Mouse (Mus musculus): ENCODE results near the gene Rsph3a. TPM values are rescaled to one million over a fixed set of nuclear protein-coding genes. Genes with fewer than 3 reads are reported as not detected.

Rsph3a gene
- polyA plus RNA-seq, 1 experiment from 2014 or later = 55.9 TPM

GRCm38 (mm10) chr17:7915791-7916190 is 29.6 kb upstream of the Rsph3a start:
- WGBS = 79% methylated on average over 9 of the region's 9 CpGs
- Histone ChIP-seq H3K4me1 (no peaks in the 10 kb centered on the region), H3K4me3 (no peak overlapping the region), H3K36me3 (no peaks in the 10 kb centered on the region), H3K4me2 (replicated peaks) (no peak overlapping the region), H3K9me3 (peaks cover 5% of the 10 kb centered on the region; the same call in 1 of the 2 replicates), H3K27ac (no peak overlapping the region), H3K27me3 (peaks cover 5% of the 10 kb centered on the region; the same call in 1 of the 2 replicates), H3K9ac (no peak overlapping the region)
- no peak for ATAC-seq (ENCODE audit: low FRiP score, low read depth)

DNA sequence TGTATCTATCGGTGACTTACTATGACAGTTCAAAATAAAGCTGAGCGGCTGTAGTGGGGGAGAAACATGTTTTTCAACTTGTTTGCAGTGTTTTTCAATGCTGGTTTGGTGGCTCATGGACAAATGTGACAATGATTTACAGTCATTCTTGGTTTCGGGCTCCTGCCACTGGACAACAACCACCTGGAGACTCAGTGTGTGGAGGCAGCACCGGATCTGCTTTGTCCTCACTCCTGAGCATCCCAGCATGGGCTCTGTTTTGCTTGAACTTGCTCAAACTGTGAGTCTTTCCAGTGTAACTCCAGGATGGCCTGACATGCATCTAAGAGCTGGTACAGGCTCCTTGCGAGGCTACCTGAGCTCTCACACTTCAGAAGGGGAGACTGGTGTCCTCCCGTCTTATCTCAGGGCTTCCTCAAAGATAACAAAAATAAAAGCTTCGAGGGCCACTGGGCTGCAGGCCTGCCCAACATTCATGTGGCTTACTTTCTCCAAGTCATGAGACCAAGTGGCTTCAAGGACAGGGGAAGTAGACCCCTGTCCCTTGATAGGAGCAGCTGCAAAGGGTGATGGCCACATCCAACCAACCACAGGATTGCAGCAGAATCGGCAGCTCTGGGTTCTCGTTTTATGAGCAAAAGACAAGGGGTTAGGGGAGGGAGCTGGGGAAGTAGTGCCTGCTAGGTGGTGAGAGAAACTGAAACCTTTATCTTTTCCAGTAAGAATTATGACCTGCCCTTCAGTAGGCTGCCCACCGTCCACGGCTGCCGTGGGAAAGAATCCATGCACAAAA is 28.4 kb upstream of the Rsph3a start:
- no peaks in the 10 kb centered on the region for H3K36me3 ChIP-seq
- WGBS = 66% methylated on average over 12 of the region's 12 CpGs

GRCm38 (mm10) chr17:7918355-7918754 is 27.1 kb upstream of the Rsph3a start:
- 69% methylated on average over 2 of the region's 2 CpGs for WGBS
- H3K27ac ChIP-seq = no peak overlapping the region
- ATAC-seq (ENCODE audit: low FRiP score, low read depth) = no peak
- H3K4me2 ChIP-seq (replicated peaks) = no peak overlapping the region
- H3K4me3 ChIP-seq = no peak overlapping the region
- H3K9ac ChIP-seq = no peak overlapping the region
- no peaks in the 10 kb centered on the region for H3K9me3 ChIP-seq
- no peaks in the 10 kb centered on the region for H3K36me3 ChIP-seq
- H3K4me1 ChIP-seq = no peaks in the 10 kb centered on the region
- H3K27me3 ChIP-seq = no peaks in the 10 kb centered on the region

More for the DNA sequence above, 28.4 kb upstream of the Rsph3a start:
- Histone ChIP-seq H3K4me1 (no peaks in the 10 kb centered on the region), H3K4me2 (replicated peaks) (no peak overlapping the region), H3K9me3 (no peaks in the 10 kb centered on the region), H3K27ac (no peak overlapping the region), H3K9ac (no peak overlapping the region), H3K27me3 (no peaks in the 10 kb centered on the region), H3K4me3 (no peak overlapping the region)
- ATAC-seq (ENCODE audit: low FRiP score, low read depth) = no peak

DNA sequence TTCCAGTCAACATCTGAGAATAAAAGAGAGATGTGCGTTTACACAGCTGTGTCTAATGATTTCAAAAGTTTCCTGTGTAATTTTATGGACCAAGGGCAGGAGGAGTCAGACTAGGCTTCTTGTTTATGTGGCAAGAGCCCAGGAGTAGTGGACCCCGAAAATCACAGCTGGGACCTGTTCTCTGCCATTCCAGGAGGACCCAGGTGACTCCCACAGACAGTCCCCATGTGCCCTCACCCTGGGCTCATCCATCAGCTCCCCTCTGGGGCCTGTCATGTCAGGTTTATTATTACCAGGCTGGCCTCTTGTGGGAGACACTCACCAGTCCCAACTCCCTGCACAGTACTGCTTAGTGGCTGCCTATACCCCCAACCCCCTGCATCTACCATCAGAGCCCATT is 26.2 kb upstream of the Rsph3a start:
- H3K27ac ChIP-seq = no peak overlapping the region
- no peaks in the 10 kb centered on the region for H3K27me3 ChIP-seq
- no peak for ATAC-seq (ENCODE audit: low FRiP score, low read depth)
- no peak overlapping the region for H3K4me2 ChIP-seq (replicated peaks)
- 56% methylated on average over 2 of the region's 2 CpGs for WGBS
- H3K9ac ChIP-seq = no peak overlapping the region
- H3K4me3 ChIP-seq = no peak overlapping the region
- no peaks in the 10 kb centered on the region for H3K4me1 ChIP-seq
- H3K9me3 ChIP-seq = no peaks in the 10 kb centered on the region
- H3K36me3 ChIP-seq = no peaks in the 10 kb centered on the region

DNA sequence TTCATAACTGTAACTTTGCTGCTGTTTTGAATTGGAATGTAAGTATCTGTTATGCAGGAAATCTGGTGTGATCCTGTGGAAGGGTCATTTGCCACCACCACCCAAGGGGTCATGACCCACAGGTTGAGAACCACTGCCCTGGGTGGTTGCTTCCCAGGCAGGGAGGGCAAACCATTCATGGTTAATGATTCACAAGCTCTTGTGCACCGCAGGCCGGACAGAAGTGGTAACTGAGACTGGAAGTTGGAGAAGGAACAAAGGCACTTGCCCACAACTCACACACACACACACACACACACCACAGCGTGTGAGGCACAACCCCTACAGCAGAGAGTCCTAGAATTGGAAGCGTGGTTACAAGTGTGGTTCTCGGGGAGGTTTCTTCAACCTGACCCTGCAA is 22.9 kb upstream of the Rsph3a start:
- no peaks in the 10 kb centered on the region for H3K9me3 ChIP-seq
- no peak for ATAC-seq (ENCODE audit: low FRiP score, low read depth)
- WGBS = 84% methylated on average over 5 of the region's 5 CpGs

DNA sequence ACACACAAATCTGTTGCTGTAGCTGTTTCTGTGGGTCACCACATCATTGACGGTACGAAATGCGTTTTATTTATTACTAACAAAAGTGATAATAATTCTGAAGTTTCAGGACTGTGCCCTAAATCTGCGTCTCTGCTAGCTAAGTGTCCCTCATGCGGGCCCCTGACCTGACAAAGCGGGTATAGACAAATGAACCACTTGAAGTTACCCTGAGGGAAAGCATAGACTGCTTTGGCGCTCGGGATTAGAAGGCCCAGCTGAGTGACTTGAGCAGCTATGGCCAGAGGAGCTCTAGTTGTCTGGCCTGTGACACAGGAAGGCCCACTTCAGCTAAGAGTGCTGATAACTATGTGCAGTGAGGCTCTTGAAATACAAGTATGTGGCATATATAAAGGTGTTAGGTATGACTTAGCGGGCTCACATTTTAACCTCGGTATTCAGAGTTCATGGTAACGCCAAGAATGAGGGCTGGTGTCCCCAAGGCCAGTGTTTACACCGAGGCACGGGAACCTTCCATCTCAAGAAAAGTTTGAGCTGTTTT is 21.2 kb upstream of the Rsph3a start:
- no peaks in the 10 kb centered on the region for H3K9me3 ChIP-seq
- H3K36me3 ChIP-seq = no peaks in the 10 kb centered on the region
- H3K9ac ChIP-seq = no peak overlapping the region
- H3K4me2 ChIP-seq (replicated peaks) = no peak overlapping the region
- H3K27ac ChIP-seq = no peak overlapping the region
- WGBS = 89% methylated on average over 13 of the region's 13 CpGs
- H3K27me3 ChIP-seq = no peaks in the 10 kb centered on the region
- H3K4me3 ChIP-seq = no peak overlapping the region
- no peaks in the 10 kb centered on the region for H3K4me1 ChIP-seq
- ATAC-seq (ENCODE audit: low FRiP score, low read depth) = no peak

More for the DNA sequence above, 22.9 kb upstream of the Rsph3a start:
- no peak overlapping the region for H3K4me3 ChIP-seq
- H3K27ac ChIP-seq = no peak overlapping the region
- no peak overlapping the region for H3K9ac ChIP-seq
- H3K27me3 ChIP-seq = no peaks in the 10 kb centered on the region
- no peaks in the 10 kb centered on the region for H3K36me3 ChIP-seq
- no peaks in the 10 kb centered on the region for H3K4me1 ChIP-seq
- H3K4me2 ChIP-seq (replicated peaks) = no peak overlapping the region

GRCm38 (mm10) chr17:7925413-7926160 is 19.8 kb upstream of the Rsph3a start, which contains the start of gene Tagap:
Tagap (plus strand) TSS chr17:7926000.
- no peak within 1 kb of the TSS for H3K9ac ChIP-seq
- H3K36me3 ChIP-seq = no peaks in the 10 kb centered on the region
- H3K9me3 ChIP-seq = no peaks in the 10 kb centered on the region
- no peak within 1 kb of the TSS for H3K4me3 ChIP-seq
- ATAC-seq (ENCODE audit: low FRiP score, low read depth) = no peak
- no peaks in the 10 kb centered on the region for H3K27me3 ChIP-seq
- H3K4me1 ChIP-seq = no peaks in the 10 kb centered on the region
- 69% methylated on average over 13 of the region's 13 CpGs for WGBS
- no peak within 1 kb of the TSS for H3K4me2 ChIP-seq (replicated peaks)
- no peak within 1 kb of the TSS for H3K27ac ChIP-seq

DNA sequence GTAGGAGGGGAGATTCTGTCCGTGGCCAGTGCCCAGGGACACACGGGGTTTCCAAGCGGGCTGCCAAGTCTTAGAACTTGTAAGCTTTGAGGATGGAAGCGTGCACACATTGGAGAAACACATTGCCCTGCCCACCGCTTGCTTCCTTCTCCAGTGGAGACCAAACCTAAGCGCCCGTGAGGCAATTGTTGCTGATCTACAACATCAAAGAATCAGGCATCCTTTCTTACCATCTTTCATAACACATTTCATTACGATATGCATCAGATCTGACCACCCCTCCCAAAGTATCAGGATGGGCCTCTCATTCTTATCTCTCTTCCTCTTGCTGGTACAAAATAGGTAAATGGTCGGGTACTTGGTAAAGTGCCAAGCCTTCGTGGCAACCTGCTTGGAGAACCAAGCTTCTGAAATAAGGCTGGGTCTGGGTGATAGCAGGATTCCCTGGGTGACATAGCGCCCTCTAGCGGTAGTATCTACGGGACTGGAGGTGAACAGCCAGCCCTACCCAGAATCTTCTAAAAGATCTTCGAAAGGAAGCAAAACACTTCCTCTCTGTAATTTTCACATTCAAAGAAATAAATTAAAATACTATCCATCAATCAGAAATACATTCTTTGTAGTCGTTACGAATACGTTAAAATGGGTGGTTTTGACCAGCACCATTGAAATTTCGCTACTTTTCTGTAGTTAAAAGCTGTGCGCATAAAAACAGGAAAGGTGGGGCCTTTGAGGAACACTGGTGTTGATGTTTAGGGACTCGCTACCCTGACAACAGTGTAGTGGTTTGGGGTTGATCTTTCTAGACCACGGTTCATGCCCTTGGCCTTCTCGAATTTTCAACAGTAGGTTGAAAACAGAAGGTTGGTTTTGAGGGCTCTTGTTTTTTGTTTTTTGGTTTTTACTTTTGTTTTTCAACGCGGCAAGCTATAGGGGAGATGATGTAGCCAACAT is 17.6 kb upstream of the Rsph3a start:
- H3K36me3 ChIP-seq = no peaks in the 10 kb centered on the region

DNA sequence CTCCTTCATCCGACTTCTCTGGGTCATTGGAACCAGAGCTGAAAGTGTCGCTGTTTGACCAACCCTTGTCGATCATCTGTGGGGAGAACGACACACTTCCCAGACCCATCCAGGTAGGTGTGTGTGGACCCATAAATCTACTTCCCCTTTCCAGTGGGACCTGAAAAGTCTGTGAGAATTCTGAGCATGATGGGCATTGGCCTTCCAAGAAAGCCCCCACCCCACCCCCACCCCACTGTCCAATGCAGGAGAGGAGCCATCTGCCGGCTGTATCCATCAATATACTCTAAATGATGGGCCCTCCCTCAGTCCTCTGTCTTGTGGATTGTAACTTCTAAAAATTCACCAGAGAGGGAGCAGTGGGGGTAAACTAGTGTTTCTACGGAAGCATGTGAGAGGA is 16.8 kb upstream of the Rsph3a start:
- no peak for ATAC-seq (ENCODE audit: low FRiP score, low read depth)
- Histone ChIP-seq H3K36me3 (no peaks in the 10 kb centered on the region), H3K27ac (no peak overlapping the region), H3K4me3 (no peak overlapping the region), H3K4me2 (replicated peaks) (no peak overlapping the region), H3K27me3 (no peaks in the 10 kb centered on the region), H3K4me1 (peaks cover 6% of the 10 kb centered on the region), H3K9ac (no peak overlapping the region), H3K9me3 (no peaks in the 10 kb centered on the region)
- 81% methylated on average over 6 of the region's 6 CpGs for WGBS

More for the DNA sequence above, 17.6 kb upstream of the Rsph3a start:
- Histone ChIP-seq H3K9me3 (no peaks in the 10 kb centered on the region), H3K4me3 (no peak overlapping the region), H3K27ac (no peak overlapping the region), H3K27me3 (no peaks in the 10 kb centered on the region), H3K4me1 (peaks cover 6% of the 10 kb centered on the region), H3K9ac (no peak overlapping the region), H3K4me2 (replicated peaks) (no peak overlapping the region)
- WGBS = 72% methylated on average over 24 of the region's 24 CpGs
- no peak for ATAC-seq (ENCODE audit: low FRiP score, low read depth)

GRCm38 (mm10) chr17:7929279-7929678 is 16.1 kb upstream of the Rsph3a start:
- Histone ChIP-seq H3K9me3 (no peaks in the 10 kb centered on the region), H3K27me3 (no peaks in the 10 kb centered on the region), H3K4me2 (replicated peaks) (no peak overlapping the region), H3K4me1 (peaks cover 6% of the 10 kb centered on the region), H3K4me3 (no peak overlapping the region), H3K9ac (no peak overlapping the region), H3K36me3 (no peaks in the 10 kb centered on the region), H3K27ac (no peak overlapping the region)
- no peak for ATAC-seq (ENCODE audit: low FRiP score, low read depth)
- 34% methylated on average over 8 of the region's 8 CpGs for WGBS

DNA sequence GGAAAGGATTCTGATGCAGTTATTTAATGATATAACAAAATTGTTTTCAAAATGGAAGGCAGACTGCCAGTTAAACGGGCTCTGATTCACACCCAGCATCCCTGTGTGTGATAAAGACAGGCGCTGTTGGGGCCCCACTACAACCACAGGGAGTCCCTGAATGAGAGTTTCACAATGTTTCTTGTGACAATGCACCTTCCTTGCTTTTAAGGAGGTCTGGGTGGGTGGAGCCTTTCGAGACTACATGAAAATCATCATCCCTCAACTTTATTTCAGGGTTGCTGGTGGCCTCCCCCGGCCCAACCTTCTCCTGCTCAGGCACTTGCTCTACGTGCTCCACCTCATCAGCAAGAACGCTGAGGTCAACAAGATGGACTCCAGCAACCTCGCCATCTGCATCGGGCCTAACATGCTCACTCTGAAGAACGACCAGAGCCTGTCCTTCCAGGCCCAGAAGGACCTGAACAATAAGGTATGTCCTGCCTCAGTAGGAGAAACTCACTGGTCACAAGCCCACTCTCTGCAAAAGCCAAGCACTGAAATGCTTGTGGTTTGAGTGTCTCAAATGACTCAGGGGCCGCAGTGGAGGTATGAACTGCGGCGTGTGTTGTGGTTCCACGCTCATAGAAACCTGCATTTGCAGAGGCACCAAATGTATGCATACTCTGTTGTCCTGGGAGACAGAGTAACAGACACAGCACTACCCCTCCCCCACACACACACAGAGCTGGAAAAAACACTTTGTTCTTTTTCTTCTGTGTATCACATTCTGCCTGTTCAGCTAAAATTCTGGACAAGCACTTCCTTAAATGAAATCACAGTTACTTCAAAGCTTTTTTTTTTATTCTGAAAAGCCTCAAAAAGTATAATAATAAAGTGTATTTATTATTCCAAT is 14.1 kb upstream of the Rsph3a start:
- Histone ChIP-seq H3K4me2 (replicated peaks) (no peak overlapping the region), H3K9me3 (no peaks in the 10 kb centered on the region), H3K27me3 (no peaks in the 10 kb centered on the region), H3K9ac (no peak overlapping the region), H3K4me1 (peaks cover 6% of the 10 kb centered on the region), H3K36me3 (no peaks in the 10 kb centered on the region), H3K4me3 (no peak overlapping the region), H3K27ac (no peak overlapping the region)
- no peak for ATAC-seq (ENCODE audit: low FRiP score, low read depth)
- 77% methylated on average over 13 of the region's 13 CpGs for WGBS

Data from limb, embryonic 13.5 days (tissue).